Mouse (Mus musculus) liver, embryonic 14.5 days (tissue): ENCODE results near the gene Gpx1.

Experiments
- CTCF ChIP-seq: IDR thresholded peaks from 2 replicates; pipeline ENCODE4 v1.5.1; 2016; ENCODE audit warnings: antibody characterized with exemption, low read depth, control low read depth
- EP300 ChIP-seq: IDR thresholded peaks from 2 replicates; pipeline ENCODE4 v1.6.1; 2016; ENCODE audit warnings: antibody characterized with exemption, low read depth

- TF ChIP-seq CTCF (no peak), EP300 (no peak)
Measured at GRCm38 (mm10) chr9:108379294-108379693, 40.6 kb downstream of the Gpx1 start.
